Mouse (Mus musculus) retina, adult 2 months (tissue): ENCODE measurements around the gene Xbp1.
"Not testable (repeated sequence)": the region's sequence is repeated elsewhere in the genome, so short reads cannot be mapped to it uniquely, and the experiment has no call there.

Experiments
- DNase-seq: peaks from one replicate; pipeline ENCODE4 v3.0.0-alpha.2; 2012; ENCODE audit warnings: low read depth, low spot score

The Xbp1 gene

DNA sequence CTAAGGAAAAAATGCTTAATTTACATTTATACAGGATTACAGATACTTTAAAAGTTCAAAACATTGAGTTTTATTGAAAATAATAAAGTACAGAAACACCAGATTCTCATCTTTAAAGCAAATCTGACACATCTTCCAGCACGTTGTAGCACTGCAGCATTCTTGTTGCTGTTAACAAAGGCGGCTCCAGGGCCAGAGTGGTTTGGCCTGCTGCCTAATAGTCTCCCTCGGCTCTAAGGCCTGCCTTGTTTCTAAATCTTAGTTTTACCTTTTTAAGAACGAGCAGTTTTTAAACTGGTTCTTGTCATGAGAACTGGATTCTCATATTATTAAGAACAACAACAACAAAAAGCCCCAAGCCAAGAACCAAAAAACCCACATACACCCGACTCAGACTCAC, 8.4 kb downstream of the Xbp1 start:
- no peak for DNase-seq

DNA sequence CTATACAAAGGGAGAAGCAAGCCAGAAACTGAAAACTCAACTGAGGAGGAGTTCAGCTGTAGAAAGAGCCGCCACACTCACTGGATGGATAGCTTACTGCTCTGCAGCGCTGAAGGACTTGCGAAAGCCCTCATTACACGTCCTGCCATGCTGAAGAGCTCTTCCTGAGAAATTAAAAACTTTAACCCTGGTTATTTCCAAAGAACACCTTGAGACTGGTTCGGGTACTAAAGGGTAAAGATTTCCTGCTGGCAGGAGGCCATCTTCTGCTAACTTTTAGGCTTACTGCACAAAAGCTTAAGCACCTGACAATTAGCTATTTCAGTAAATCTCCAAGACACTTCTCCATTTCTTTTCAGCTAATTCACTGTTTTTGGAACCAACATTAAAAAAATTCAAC, 9.7 kb downstream of the Xbp1 start:
- DNase-seq, result no peak

DNA sequence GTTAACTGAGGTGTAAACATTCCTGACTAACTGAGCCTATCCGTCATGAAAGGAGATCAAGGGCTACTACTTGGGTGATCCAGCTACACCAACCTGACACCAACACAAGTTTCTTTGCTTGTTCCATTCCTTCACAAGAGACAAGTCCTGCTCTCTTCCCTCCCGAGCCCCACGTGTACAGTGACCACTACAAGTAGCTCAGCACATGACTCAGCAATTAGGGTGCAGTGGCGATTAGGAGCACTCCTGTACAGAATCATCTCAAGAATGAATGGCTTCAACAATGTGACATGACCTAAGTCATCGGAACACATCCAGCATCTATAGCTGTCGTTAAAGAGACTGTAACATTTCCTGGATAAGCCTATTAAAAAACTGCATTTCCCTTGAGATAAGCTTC, 10.3 kb downstream of the Xbp1 start:
- DNase-seq, result no peak

- DNase-seq, result no peak
Observed at GRCm38 (mm10) chr11:5533108-5533507, 12.6 kb downstream of the Xbp1 start.

DNA sequence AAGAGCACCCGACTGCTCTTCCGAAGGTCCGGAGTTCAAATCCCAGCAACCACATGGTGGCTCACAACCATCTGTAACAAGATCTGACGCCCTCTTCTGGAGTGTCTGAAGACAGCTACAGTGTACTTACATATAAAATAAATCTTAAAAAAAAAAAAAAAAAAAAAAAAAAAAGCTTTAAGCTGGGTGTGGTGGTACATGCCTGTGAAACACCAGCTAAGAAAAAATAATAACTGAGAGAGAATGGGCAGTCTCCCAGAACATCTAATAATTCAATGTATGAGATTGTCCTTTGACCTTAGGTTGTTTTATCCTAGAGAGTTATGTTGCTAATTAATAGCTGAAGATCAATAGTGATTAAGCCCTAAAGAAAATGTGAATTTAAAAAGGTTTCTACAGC, 17.0 kb downstream of the Xbp1 start:
- DNase-seq, result not testable (repeated sequence)

GRCm38 (mm10) chr11:5540331-5540730, 19.9 kb downstream of the Xbp1 start:
- peak; percentile 59 for DNase-seq

DNA sequence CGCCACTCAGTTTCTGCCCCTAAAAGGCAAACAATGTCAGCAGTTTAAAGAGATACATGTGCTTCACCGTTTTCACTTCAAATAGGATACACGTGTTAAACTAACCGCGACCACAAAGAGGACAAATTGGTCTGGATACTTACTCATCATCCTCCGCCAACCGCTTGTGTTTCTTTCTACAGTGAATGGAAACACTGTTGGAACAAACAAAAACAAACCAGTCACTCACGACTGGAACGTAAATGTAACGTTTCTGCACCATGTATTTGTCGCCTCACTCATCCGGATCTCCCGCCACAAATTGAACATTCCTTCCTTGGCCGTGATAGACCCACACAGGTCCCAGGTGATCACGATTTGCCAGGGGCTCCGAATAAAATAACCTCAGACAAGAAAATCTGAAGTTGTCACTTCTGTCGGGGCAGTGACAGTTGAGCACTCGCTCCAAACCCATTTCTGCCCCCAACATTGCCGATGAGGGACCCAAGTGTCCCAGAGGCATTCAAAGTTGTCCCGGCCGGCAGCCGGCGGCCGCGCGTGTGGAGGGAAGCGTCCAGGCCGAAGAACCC, 20.9 kb downstream of the Xbp1 start:
- no peak for DNase-seq

DNA sequence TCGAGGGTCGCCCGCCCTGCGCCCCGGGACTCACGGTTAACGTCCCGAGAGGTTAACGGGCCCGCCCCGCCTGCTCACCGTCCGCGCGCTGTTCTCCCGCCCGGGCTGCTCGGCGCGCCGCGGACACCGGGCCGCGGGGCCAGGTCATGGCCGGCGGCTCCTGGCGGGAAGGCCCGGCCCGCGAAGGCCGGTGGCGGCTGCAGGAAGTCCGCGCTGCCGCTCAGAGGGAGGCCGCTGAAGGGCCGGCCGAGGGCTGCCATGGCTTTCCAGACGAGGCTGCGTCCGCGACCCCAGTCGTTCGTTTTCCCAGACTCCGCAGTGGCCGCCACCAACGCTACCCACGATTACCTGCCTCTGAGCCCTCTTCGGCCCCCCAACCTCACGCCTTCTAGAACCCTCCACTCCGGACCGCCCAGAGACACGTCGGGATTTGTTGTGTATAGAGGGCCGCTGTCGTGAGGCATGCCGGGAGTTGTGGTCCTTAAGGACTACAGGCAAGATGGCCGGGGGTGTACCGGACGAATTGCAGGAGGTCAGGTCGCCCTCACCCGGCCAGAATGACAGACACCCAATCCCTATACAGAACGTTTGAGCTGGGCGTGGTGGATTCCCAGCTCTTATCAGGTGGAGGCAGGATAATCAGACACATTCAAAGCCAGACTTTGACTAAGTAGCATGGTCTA, 21.5 kb downstream of the Xbp1 start, which contains the start of gene Ccdc117:
Gene Ccdc117 (minus strand): TSS at position 389 of the 683 bp plus-strand sequence.
- DNase-seq, result peak; percentile 84

GRCm38 (mm10) chr11:5542482-5543185, 22.2 kb downstream of the Xbp1 start:
- DNase-seq, result no peak

GRCm38 (mm10) chr11:5543281-5543680, 22.8 kb downstream of the Xbp1 start:
- DNase-seq, result no peak

DNA sequence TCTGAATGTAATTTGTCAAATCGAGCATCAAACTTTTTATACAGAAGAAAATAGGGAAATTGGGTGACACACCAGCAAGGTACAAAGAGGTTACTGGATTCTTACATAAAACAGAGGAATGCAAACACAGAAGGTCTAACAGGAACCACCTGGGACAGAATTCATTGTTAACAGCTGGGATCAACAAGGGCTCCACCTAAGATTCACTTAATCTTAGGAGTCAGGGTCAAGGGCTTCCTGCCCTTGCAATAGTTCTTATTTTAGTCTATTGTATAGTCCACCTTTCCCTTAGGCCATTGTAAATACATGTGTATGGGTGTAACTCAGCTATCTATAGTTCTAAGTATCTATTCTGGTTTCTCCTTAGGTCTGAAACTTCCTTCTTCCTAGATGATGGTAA, 24.2 kb downstream of the Xbp1 start:
- DNase-seq, result not testable (repeated sequence)

GRCm38 (mm10) chr11:5545457-5545856, 25.0 kb downstream of the Xbp1 start:
- no peak for DNase-seq

- no peak for DNase-seq
Observed at GRCm38 (mm10) chr11:5546693-5547092, 26.2 kb downstream of the Xbp1 start.

DNA sequence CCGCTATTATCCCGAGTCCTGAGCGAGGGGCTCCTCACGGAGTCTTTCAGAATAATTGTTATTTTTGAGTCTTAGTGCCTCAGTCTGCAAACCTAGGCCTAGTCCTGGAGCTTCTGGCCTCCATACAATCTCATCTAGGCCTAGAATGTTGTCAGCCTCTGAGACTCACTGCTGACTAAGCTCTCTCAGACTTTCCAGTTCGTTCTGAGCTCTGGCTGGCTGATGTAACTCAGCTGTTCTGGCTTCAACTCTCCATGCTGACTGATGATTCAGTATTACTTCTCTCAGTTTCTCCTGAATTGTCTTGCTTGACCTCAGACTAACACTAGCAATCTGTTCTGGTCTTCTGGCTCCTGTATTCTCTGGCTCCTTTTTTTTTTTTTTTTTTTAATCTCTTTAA, 31.0 kb downstream of the Xbp1 start:
- DNase-seq, result no peak

DNA sequence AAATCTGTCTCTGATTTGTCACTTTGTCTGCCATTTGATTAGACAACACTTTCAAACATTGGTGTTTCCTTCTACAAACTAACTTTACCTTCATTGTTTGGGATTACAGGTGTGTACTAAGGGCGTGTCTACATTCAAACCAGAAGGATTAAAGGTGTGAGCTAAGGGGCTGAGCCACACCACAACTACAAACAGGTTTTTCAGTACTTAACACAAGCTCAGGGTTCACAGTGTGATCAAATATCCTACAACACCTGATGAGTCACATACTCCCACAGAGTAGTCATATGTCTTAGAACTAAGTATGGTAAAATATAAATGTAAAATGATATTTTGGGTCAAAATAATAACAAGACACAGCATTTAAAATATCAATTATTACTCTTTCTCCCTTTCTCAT, 31.5 kb downstream of the Xbp1 start:
- DNase-seq, result no peak

DNA sequence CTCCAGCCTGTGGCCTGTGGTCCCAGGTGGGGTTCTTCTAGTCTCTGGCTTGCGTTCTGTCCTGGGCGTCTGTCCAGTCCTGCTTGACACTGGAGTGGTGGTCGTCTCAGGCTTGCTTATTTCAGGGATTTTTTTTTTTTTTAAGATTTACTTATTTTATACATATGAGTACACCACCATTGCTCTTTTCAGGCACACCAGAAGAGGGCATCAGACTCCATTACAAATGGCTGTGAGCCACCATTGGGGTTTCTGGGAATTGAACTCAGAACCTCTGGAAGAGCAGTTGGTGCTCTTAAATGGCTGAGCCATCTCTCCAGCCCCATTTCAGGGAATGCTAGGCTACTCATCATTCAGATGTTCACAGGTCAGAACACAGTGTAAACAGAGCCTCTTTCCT, 39.8 kb downstream of the Xbp1 start:
- no peak for DNase-seq

DNA sequence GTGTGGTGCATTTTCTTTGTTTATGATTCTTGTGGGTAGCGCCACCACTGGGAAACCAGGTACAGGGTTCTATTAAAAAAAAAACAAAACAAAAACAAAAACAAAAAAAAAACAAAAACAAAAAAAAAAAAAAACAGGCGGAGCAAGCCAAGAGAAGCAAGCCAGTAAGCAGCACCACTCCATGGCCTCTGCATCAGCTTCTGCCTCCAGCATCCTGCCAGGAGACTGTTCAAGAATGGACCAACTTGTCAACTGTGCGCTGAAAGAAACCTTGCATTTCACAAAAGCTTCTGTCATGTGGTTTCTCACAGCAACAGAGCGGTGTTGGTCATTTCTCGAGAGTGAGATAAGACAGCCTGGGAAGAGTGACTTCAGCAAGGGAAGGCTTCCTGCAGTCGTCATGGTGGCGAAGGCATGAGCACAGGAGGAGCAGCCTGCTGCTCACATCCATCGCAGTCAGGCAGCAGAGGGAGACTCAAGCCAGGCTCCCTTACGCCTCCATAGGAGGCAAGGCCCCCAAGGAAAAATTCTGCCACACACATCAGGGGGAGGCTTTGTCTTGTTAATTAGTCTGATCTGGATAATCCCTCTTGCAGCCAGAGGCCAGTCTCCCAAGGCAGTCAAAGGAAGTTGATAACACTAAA, 42.3 kb downstream of the Xbp1 start:
- DNase-seq, result peak; percentile 18

- no peak for DNase-seq
Observed at GRCm38 (mm10) chr11:5563898-5564297, 43.4 kb downstream of the Xbp1 start.

DNA sequence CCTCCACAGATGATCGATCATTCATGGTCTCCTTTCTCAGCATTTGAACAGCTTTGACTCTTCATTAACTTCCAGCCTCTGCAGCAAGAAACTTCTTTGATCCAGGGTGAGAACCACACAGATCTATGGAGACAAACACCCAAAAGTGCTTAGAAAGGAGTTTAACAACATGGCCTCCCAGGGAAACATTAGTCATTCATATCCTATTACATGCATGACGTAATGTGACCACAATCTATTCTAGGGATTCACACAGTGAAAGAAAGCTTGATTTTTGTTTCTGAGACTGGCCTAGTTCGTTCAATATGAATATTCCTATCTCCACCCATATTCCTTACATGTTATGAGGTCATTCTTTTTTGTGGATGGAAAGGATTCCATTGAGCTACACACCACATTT, 45.1 kb downstream of the Xbp1 start:
- DNase-seq, result no peak

DNA sequence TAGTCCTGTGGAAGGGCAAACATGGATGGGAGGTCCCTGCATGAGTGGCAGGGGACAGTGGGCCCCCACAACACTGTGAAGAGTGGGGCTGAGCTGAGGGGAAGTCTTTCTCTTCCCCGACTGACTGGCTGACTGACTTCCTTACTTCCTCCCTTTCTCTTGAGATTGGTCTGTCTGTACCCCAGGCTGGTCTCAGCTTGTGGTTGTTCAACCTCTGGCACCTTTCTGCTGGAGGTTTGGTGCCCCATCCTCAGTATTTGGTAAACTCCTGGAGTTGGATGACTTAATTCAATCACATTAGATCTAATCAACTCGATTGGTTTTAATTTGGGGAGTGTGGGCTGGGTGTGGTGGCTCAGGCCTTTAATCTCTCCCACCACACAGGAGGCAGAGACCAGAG, 46.0 kb downstream of the Xbp1 start:
- no peak for DNase-seq

DNA sequence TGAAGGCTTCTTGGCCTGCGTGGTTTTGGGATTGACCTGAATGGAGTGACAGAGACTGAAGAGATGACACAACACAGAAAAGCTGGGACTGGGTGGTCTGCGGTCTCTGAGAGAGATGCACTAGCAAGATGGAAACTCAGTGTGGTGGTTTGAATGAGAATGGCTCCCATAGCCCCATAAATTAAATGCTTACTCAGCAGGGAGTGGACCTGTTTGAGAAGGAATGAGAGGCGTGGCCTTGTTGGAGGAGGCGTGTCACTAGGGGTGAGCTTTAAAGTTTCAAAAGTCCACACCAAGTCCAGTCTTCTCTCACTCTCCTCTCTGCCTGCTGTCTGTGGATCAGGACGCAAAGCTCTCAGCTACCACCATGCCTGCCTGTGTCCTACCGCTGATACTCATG, 47.2 kb downstream of the Xbp1 start:
- no peak for DNase-seq

GRCm38 (mm10) chr11:5568082-5568481, 47.6 kb downstream of the Xbp1 start:
- no peak for DNase-seq

GRCm38 (mm10) chr11:5569474-5569873, 49.0 kb downstream of the Xbp1 start, which contains the start of gene Ankrd36:
Ankrd36 (plus strand) TSS chr11:5569684.
- DNase-seq, result no peak
